Mouse (Mus musculus) lung, adult 2 months (tissue): ENCODE results near the gene Rpl27. TPM values are rescaled to one million over a fixed set of nuclear protein-coding genes. Genes with fewer than 3 reads are reported as not detected.
"Not testable (repeated sequence)": the region's sequence is repeated elsewhere in the genome, so short reads cannot be mapped to it uniquely, and the experiment has no call there.

Experiments used
- DNase-seq: peaks from one replicate; pipeline ENCODE4 v3.0.0; 2022
- H3K4me1 ChIP-seq: fragments of 200-500 bp; 2 replicates; pipeline ENCODE4 v1.6.1; 2011; ENCODE audit warnings: low read length; ENCODE audit not compliant: control insufficient read depth, insufficient read depth
- H3K4me3 ChIP-seq: fragments of 200-500 bp; replicated peaks from 2 replicates; pipeline ENCODE3; 2011; ENCODE audit warnings: low read depth, mild to moderate bottlenecking, control low read depth, low read length; ENCODE audit errors: extremely low read depth
- CTCF ChIP-seq: fragments of 200-500 bp; IDR thresholded peaks from 2 replicates; pipeline ENCODE4 v1.5.1; 2011; ENCODE audit warnings: mild to moderate bottlenecking, low read length, control low read depth; ENCODE audit not compliant: insufficient read depth
- POLR2A ChIP-seq: fragments of 200-500 bp; IDR thresholded peaks from 2 replicates; pipeline ENCODE4 v1.6.1; 2011; ENCODE audit warnings: low read depth, mild to moderate bottlenecking, control low read depth, low read length, borderline replicate concordance; ENCODE audit errors: extremely low read depth
- WGBS: fragments of 180-500 bp; shearing (Covaris S2); methylation state at CpG from one replicate; pipeline ENCODE4 v1.1.7; 2018; 5-methylcytosine and 5-hydroxymethylcytosine counted together
- polyA plus RNA-seq: library from polyadenylated mRNA; depleted of rRNA; stranded (reverse); fragments of >200 nt; gene quantifications from 2 replicates; pipeline ENCODE4 v1.2.3, GENCODE M21; 2012

Gene Rpl27
- polyA plus RNA-seq, 1 experiment, result 221 TPM

DNA sequence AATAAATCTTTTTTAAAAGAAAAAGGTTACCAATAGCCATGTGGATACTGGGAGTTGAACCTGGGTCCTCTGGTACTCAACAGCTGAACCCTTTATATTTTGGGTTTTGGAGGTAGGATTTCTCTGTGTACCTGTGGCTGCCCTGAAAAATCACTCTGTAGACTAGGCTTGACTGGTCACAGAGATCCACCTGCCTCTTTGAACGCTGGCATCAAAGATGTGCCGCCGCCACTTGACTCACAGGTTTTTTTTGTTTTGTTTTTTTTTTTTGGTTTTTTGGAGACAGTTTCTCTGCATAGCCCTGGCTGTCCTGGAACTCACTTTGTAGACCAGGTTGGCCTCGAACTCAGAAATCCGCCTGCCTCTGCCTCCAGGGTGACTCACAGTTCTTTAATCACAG lies 5.7 kb downstream of the Rpl27 start:
- TF ChIP-seq CTCF (no peak), POLR2A (no peak)
- peaks cover 9% of the 10 kb centered on the region for H3K4me1 ChIP-seq
- 78% methylated on average over 5 of the region's 5 CpGs for WGBS
- DNase-seq, result no peak
- no peak overlapping the region for H3K4me3 ChIP-seq

DNA sequence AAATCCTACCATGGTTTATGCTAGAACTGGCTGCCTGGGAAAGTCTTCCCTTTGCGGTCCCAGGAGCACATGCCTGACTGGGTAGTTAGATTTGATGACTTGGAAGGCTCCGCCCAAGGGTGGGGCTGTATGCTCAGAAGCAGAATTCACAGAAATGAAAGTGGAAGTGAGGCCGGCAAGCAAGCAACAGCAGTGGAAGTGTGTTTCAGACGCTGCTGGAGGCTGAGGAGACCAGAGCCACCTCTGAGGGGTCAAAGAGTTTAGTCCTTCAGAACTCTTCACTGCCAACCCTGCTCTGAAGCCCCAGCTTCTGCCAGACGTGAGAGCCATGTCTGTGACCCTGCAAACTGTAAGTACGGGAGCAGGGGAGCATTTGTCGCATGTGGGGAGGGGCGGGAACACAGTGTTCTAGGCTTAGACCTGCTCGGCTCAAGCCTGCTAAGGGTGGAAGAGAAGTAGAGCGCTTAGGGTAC lies 6.2 kb downstream of the Rpl27 start, which contains the start of gene Ifi35:
Gene Ifi35 (plus strand): TSS at position 134 of the 473 bp plus-strand sequence.
- 3% methylated on average over 10 of the region's 10 CpGs for WGBS
- Histone ChIP-seq H3K4me1 (peaks cover 5% of the 10 kb centered on the region; the same call in 1 of the 2 replicates), H3K4me3 (peak within 1 kb of the TSS; percentile 65)
- TF ChIP-seq POLR2A (peak; percentile 96; the same call in 1 of the 2 replicates), CTCF (no peak)
- DNase-seq, result peak; percentile 77

DNA sequence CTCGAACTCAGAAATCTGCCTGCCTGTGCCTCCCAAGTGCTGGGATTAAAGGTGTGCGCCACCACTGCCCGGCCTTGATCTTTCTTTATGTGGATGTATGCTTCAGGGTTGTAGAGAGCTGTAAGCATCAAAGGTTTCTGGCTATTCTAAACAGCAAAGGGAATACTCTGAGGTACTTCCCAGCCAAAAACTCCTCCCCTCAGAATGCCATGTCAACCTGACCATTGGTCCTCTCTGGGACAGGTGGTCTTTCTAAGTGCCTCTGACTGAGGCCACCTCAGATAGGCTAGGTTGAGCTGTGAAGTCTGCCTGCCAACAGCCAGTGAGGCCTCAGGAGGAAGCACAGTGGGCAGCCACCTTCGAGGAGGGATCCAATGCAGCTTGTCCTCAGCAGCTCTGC lies 6.8 kb downstream of the Rpl27 start:
- TF ChIP-seq CTCF, result no peak
- TF ChIP-seq POLR2A, result no peak
- H3K4me3 ChIP-seq, result peak overlapping the region; percentile 34
- 42% methylated on average over 4 of the region's 4 CpGs for WGBS
- H3K4me1 ChIP-seq, result 0 out of 2 replicates have a peak, but pooled peaks cover 5% of the 10 kb centered on the region
- DNase-seq, result no peak

DNA sequence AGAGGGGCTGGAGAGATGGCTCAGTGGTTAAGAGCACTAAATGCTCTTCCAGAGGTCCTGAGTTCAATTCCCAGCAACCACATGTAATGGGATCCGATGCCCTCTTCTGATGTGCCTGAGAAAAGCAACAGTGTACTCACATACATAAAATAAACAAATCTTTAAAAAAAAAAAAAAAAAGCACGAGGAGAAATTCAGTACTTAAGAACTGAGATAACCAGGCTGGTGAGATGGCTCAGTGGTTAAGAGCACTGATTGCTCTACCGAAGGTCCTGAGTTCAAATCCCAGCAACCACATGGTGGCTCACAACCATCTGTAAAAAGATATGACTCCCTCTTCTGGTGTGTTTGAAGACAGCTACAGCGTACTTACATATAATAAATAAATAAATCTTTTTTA lies 7.5 kb downstream of the Rpl27 start:
- H3K4me3 ChIP-seq, DNase-seq, H3K4me1 ChIP-seq: not testable (repeated sequence)
- 50% methylated on average over 4 of the region's 4 CpGs for WGBS

DNA sequence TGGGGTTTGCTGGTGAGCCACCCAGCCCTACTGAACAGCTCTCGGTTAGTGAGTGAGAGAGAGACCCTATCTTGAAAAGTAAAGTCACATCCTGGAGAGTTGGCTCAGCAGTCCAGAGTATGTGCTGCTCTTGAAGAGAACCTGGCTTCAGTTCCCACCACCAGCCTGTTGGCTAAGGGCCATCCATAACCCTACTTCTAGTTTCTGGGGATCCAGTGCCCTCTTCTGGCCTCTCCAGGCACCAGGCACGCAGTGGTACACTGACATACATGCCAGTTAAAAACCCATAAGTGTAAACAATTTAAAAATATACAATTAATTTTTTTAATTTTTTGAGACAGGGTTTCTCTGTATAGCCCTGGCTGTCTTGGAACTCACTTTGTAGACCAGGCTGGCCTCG lies 8.3 kb downstream of the Rpl27 start:
- no peak for TF ChIP-seq POLR2A
- TF ChIP-seq CTCF, result peak; percentile 46
- Histone ChIP-seq H3K4me1 (0 out of 2 replicates have a peak, but pooled peaks cover 5% of the 10 kb centered on the region), H3K4me3 (no peak overlapping the region)
- 76% methylated on average over 3 of the region's 3 CpGs for WGBS
- no peak for DNase-seq

DNA sequence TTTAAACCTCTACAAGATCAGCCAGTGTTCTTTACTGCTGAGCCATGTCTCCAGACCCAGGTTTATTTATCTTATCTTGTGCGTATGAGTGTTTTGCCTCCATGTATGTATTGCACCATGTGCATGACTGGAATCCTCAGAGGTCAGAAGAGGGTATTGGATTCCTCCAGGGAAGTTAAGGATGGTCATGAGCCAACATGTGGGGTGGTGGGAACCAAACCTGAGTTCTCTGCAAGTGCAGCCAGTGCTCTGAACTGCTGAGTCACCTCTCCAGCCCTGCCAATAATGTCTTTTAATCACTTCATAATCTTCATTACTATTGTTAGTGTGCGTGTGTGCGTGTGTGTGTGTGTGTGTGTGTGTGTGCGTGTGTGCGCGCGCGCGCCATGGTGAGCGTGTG lies 9.4 kb downstream of the Rpl27 start:
- TF ChIP-seq POLR2A (no peak), CTCF (no peak)
- 85% methylated on average over 10 of the region's 10 CpGs for WGBS
- Histone ChIP-seq H3K4me3 (no peak overlapping the region), H3K4me1 (0 out of 2 replicates have a peak, but pooled peaks cover 5% of the 10 kb centered on the region)
- no peak for DNase-seq

DNA sequence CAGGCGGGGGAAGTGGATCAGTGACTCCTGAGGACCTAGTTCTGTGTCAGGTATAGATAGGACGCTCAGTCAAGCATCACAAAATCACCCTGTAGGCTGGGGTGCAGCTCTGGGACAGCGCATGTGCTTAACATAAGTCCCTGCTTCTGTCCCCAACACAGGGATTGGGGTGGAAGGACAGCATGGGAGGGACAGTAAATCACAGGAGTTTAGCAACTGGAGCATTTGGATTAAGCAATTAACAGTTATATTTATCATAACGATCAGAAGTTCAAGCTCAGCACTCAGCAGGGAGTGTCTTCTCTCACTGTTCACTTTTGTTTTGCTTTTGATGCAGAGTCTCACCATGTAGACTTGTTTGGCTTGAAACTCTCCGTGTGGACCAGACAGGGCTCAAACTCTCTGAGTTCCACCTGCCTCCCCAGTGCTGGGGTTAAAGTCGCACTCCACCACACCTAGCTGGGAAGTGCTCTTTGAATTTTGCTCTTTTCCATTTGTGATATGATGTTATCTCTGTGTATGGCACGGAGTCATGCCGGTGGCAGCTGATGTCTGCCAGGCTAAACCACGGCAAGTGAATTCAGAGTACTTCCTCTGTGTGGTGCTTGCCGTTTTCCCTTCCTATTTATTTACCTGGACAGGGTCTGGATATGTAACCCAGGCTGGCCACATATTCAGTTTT lies 10.1 kb downstream of the Rpl27 start:
- H3K4me3 ChIP-seq, result no peak overlapping the region

DNA sequence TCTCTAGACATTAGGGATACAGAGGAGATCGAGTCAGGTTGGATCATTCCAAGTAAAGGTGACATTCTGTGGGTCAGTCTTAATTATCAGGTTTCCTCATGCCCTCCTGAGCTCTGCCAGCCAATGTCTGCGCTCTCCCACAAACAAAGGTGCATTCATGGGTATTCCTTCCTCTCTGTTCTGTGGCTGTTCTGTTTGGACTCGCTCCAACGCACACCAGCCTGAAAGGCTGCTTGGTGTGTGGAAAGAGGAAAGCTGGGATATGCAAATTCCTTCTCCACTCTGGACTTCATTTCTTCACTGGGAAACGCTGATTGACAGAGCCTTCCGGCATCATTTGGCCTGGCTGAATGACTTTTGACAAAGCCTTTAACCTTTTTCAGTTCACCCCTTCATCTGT lies 12.6 kb downstream of the Rpl27 start:
- Histone ChIP-seq H3K4me3 (no peak overlapping the region), H3K4me1 (peaks cover 7% of the 10 kb centered on the region; the same call in 1 of the 2 replicates)
- TF ChIP-seq POLR2A, result no peak
- TF ChIP-seq CTCF, result no peak
- no peak for DNase-seq
- WGBS, result 53% methylated on average over 6 of the region's 6 CpGs

More for the DNA sequence above, 10.1 kb downstream of the Rpl27 start:
- TF ChIP-seq POLR2A (no peak), CTCF (no peak)
- 0 out of 2 replicates have a peak, but pooled peaks cover 5% of the 10 kb centered on the region for H3K4me1 ChIP-seq
- DNase-seq, result no peak
- 47% methylated on average over 10 of the region's 10 CpGs for WGBS

DNA sequence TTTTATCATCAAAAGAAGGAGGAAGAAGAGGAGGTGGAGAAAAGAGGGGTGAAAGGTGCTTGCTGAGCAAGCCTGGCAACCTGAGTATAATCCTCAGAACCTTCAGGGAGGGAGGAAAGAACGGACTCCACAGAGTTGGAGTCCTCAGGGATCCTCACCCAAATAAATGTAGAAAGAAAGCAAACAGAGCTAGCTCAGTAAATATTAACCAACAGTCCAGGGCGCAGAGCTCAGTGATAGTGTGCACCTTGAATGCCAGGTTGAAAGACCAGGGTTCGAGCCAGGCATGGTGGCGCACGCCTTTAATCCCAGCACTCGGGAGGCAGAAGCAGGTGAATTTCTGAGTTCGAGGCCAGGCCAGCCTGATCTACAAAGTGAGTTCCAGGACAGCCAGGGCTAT lies 13.5 kb downstream of the Rpl27 start:
- Histone ChIP-seq H3K4me1 (peaks cover 13% of the 10 kb centered on the region; the same call in 1 of the 2 replicates), H3K4me3 (no peak overlapping the region)
- DNase-seq, result no peak
- no peak for TF ChIP-seq POLR2A
- TF ChIP-seq CTCF, result no peak
- WGBS, result 69% methylated on average over 7 of the region's 7 CpGs

DNA sequence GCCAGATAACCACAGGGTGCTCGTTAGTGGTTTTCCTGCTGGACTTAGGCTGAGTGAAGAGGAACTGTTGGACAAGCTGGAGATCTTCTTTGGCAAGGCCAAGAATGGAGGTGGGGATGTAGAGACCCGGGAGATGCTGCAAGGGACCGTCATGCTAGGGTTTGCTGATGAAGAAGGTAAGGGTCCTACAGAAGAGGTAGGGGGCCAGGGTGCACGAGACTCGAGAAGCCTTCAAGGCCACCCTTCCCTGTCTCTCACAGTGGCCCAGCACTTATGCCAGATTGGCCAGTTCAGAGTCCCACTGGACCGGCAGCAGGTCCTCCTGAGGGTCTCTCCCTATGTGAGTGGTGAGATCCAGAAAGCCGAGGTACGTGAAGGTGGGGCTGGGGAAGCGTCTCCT lies 15.5 kb downstream of the Rpl27 start:
- H3K4me3 ChIP-seq, result no peak overlapping the region
- peaks cover 11% of the 10 kb centered on the region; the same call in 1 of the 2 replicates for H3K4me1 ChIP-seq
- 88% methylated on average over 9 of the region's 9 CpGs for WGBS
- no peak for TF ChIP-seq POLR2A
- no peak for TF ChIP-seq CTCF
- DNase-seq, result no peak
